Mouse (Mus musculus): ENCODE measurements around the gene Ptgs2. TPM values are rescaled to one million over a fixed set of nuclear protein-coding genes. Genes with fewer than 3 reads are reported as not detected.

Ptgs2 gene
- 0.09 and 0.15 TPM in 2 replicates for polyA plus RNA-seq (2016; fragmentation: Nextera tagmentation; extraction: Ambion mirVana)

GRCm38 (mm10) chr1:150099790-150100333, at the start of gene Ptgs2:
Gene Ptgs2, plus strand, starts transcription at chr1:150100031.
- H3K27me3 ChIP-seq (replicated peaks) = no peaks in the 10 kb centered on the region
- peak within 1 kb of the TSS; percentile 95 for H3K4me2 ChIP-seq
- H3K4me1 ChIP-seq (replicated peaks) = peaks cover 7% of the 10 kb centered on the region
- no peak within 1 kb of the TSS for H3K27ac ChIP-seq (ENCODE audit: poor library complexity, severe bottlenecking)
- no peaks in the 10 kb centered on the region for H3K9me3 ChIP-seq (replicated peaks)
- peak within 1 kb of the TSS; percentile 54 for H3K4me3 ChIP-seq
- H3K9ac ChIP-seq = peak within 1 kb of the TSS; percentile 60; the same call in 1 of the 2 replicates
- 2% methylated on average over 26 of the region's 26 CpGs for WGBS
- no peaks in the 10 kb centered on the region for H3K36me3 ChIP-seq
- ATAC-seq (ENCODE audit: insufficient number of reproducible peaks, low FRiP score) = peak; percentile 79

- H3K27ac ChIP-seq (ENCODE audit: poor library complexity, severe bottlenecking) = no peak overlapping the region
- H3K4me2 ChIP-seq = no peak overlapping the region
- no peaks in the 10 kb centered on the region for H3K4me1 ChIP-seq (replicated peaks)
- no peaks in the 10 kb centered on the region for H3K9me3 ChIP-seq (replicated peaks)
- no peak for ATAC-seq (ENCODE audit: insufficient number of reproducible peaks, low FRiP score)
- H3K4me3 ChIP-seq = no peak overlapping the region
- 74% methylated on average over 1 of the region's 1 CpGs for WGBS
- no peak overlapping the region for H3K9ac ChIP-seq
- H3K36me3 ChIP-seq = no peaks in the 10 kb centered on the region
- H3K27me3 ChIP-seq (replicated peaks) = no peaks in the 10 kb centered on the region
Measured at GRCm38 (mm10) chr1:150050256-150050655, 49.6 kb upstream of the Ptgs2 start.

GRCm38 (mm10) chr1:150065684-150066083, 34.1 kb upstream of the Ptgs2 start:
- H3K36me3 ChIP-seq = no peaks in the 10 kb centered on the region
- H3K9ac ChIP-seq = no peak overlapping the region
- no peak for ATAC-seq (ENCODE audit: insufficient number of reproducible peaks, low FRiP score)
- peaks cover 3% of the 10 kb centered on the region for H3K9me3 ChIP-seq (replicated peaks)
- H3K4me2 ChIP-seq = no peak overlapping the region
- H3K27ac ChIP-seq (ENCODE audit: poor library complexity, severe bottlenecking) = no peak overlapping the region
- no peaks in the 10 kb centered on the region for H3K4me1 ChIP-seq (replicated peaks)
- WGBS = 79% methylated on average over 1 of the region's 1 CpGs
- no peaks in the 10 kb centered on the region for H3K27me3 ChIP-seq (replicated peaks)
- no peak overlapping the region for H3K4me3 ChIP-seq

- ATAC-seq (ENCODE audit: insufficient number of reproducible peaks, low FRiP score) = no peak
- Histone ChIP-seq H3K36me3 (no peaks in the 10 kb centered on the region), H3K27me3 (replicated peaks) (no peaks in the 10 kb centered on the region), H3K4me1 (replicated peaks) (no peaks in the 10 kb centered on the region), H3K9me3 (replicated peaks) (peaks cover 3% of the 10 kb centered on the region), H3K4me3 (no peak overlapping the region), H3K4me2 (no peak overlapping the region), H3K27ac (ENCODE audit: poor library complexity, severe bottlenecking) (no peak overlapping the region), H3K9ac (no peak overlapping the region)
- 72% methylated on average over 3 of the region's 3 CpGs for WGBS
Measured at GRCm38 (mm10) chr1:150072880-150073279, 27.0 kb upstream of the Ptgs2 start.

GRCm38 (mm10) chr1:150074609-150075008, 25.2 kb upstream of the Ptgs2 start:
- Histone ChIP-seq H3K27ac (ENCODE audit: poor library complexity, severe bottlenecking) (no peak overlapping the region), H3K9me3 (replicated peaks) (no peaks in the 10 kb centered on the region), H3K4me1 (replicated peaks) (no peaks in the 10 kb centered on the region), H3K4me3 (no peak overlapping the region), H3K4me2 (no peak overlapping the region), H3K36me3 (no peaks in the 10 kb centered on the region), H3K27me3 (replicated peaks) (no peaks in the 10 kb centered on the region), H3K9ac (no peak overlapping the region)
- WGBS = 50% methylated on average over 1 of the region's 1 CpGs
- ATAC-seq (ENCODE audit: insufficient number of reproducible peaks, low FRiP score) = no peak

- H3K27ac ChIP-seq (ENCODE audit: poor library complexity, severe bottlenecking) = no peak overlapping the region
- no peaks in the 10 kb centered on the region for H3K4me1 ChIP-seq (replicated peaks)
- H3K36me3 ChIP-seq = no peaks in the 10 kb centered on the region
- WGBS = 69% methylated on average over 6 of the region's 6 CpGs
- no peak overlapping the region for H3K4me3 ChIP-seq
- no peak for ATAC-seq (ENCODE audit: insufficient number of reproducible peaks, low FRiP score)
- H3K9ac ChIP-seq = no peak overlapping the region
- no peaks in the 10 kb centered on the region; the same call in 1 of the 2 replicates for H3K9me3 ChIP-seq (replicated peaks)
- no peak overlapping the region for H3K4me2 ChIP-seq
- H3K27me3 ChIP-seq (replicated peaks) = no peaks in the 10 kb centered on the region
Measured at GRCm38 (mm10) chr1:150089040-150089692, 10.7 kb upstream of the Ptgs2 start.

- no peak for ATAC-seq (ENCODE audit: insufficient number of reproducible peaks, low FRiP score)
- Histone ChIP-seq H3K4me2 (no peak overlapping the region), H3K36me3 (no peaks in the 10 kb centered on the region), H3K27ac (ENCODE audit: poor library complexity, severe bottlenecking) (no peak overlapping the region), H3K9ac (no peak overlapping the region), H3K4me3 (no peak overlapping the region), H3K27me3 (replicated peaks) (no peaks in the 10 kb centered on the region), H3K9me3 (replicated peaks) (no peaks in the 10 kb centered on the region; the same call in 1 of the 2 replicates), H3K4me1 (replicated peaks) (no peaks in the 10 kb centered on the region)
- 76% methylated on average over 1 of the region's 1 CpGs for WGBS
Measured at GRCm38 (mm10) chr1:150090229-150090628, 9.6 kb upstream of the Ptgs2 start.

GRCm38 (mm10) chr1:150097036-150097435, 2.8 kb upstream of the Ptgs2 start:
- 81% methylated on average over 2 of the region's 2 CpGs for WGBS

GRCm38 (mm10) chr1:150097721-150098120, 2.1 kb upstream of the Ptgs2 start:
- Histone ChIP-seq H3K4me1 (replicated peaks) (peaks cover 7% of the 10 kb centered on the region), H3K36me3 (no peaks in the 10 kb centered on the region), H3K4me3 (no peak overlapping the region), H3K27ac (ENCODE audit: poor library complexity, severe bottlenecking) (no peak overlapping the region), H3K27me3 (replicated peaks) (no peaks in the 10 kb centered on the region), H3K4me2 (no peak overlapping the region), H3K9me3 (replicated peaks) (no peaks in the 10 kb centered on the region; the same call in 1 of the 2 replicates), H3K9ac (no peak overlapping the region)
- ATAC-seq (ENCODE audit: insufficient number of reproducible peaks, low FRiP score) = no peak
- 54% methylated on average over 1 of the region's 1 CpGs for WGBS

More at GRCm38 (mm10) chr1:150097036-150097435, 2.8 kb upstream of the Ptgs2 start:
- H3K4me1 ChIP-seq (replicated peaks) = peaks cover 7% of the 10 kb centered on the region
- H3K27me3 ChIP-seq (replicated peaks) = no peaks in the 10 kb centered on the region
- no peaks in the 10 kb centered on the region for H3K36me3 ChIP-seq
- no peak overlapping the region for H3K27ac ChIP-seq (ENCODE audit: poor library complexity, severe bottlenecking)
- no peak for ATAC-seq (ENCODE audit: insufficient number of reproducible peaks, low FRiP score)
- no peak overlapping the region for H3K4me3 ChIP-seq
- no peaks in the 10 kb centered on the region; the same call in 1 of the 2 replicates for H3K9me3 ChIP-seq (replicated peaks)
- no peak overlapping the region for H3K4me2 ChIP-seq
- no peak overlapping the region for H3K9ac ChIP-seq

GRCm38 (mm10) chr1:150099374-150099773, 457 bp upstream of the Ptgs2 start:
- H3K4me2 ChIP-seq = peak overlapping the region; percentile 95
- 3% methylated on average over 9 of the region's 9 CpGs for WGBS
- ATAC-seq (ENCODE audit: insufficient number of reproducible peaks, low FRiP score) = no peak

GRCm38 (mm10) chr1:150104228-150104720, 4.4 kb downstream of the Ptgs2 start:
- no peak overlapping the region for H3K4me3 ChIP-seq
- H3K9me3 ChIP-seq (replicated peaks) = no peaks in the 10 kb centered on the region
- H3K9ac ChIP-seq = no peak overlapping the region
- H3K27me3 ChIP-seq (replicated peaks) = no peaks in the 10 kb centered on the region
- 76% methylated on average over 6 of the region's 6 CpGs for WGBS
- H3K4me2 ChIP-seq = no peak overlapping the region
- H3K36me3 ChIP-seq = no peaks in the 10 kb centered on the region
- no peak overlapping the region for H3K27ac ChIP-seq (ENCODE audit: poor library complexity, severe bottlenecking)
- no peak for ATAC-seq (ENCODE audit: insufficient number of reproducible peaks, low FRiP score)
- peaks cover 7% of the 10 kb centered on the region for H3K4me1 ChIP-seq (replicated peaks)

More at GRCm38 (mm10) chr1:150099374-150099773, 457 bp upstream of the Ptgs2 start:
- no peak overlapping the region for H3K27ac ChIP-seq (ENCODE audit: poor library complexity, severe bottlenecking)
- peak overlapping the region; percentile 60; the same call in 1 of the 2 replicates for H3K9ac ChIP-seq
- peaks cover 7% of the 10 kb centered on the region for H3K4me1 ChIP-seq (replicated peaks)
- H3K27me3 ChIP-seq (replicated peaks) = no peaks in the 10 kb centered on the region
- H3K9me3 ChIP-seq (replicated peaks) = no peaks in the 10 kb centered on the region
- peak overlapping the region; percentile 54 for H3K4me3 ChIP-seq
- H3K36me3 ChIP-seq = no peaks in the 10 kb centered on the region
